Mouse (Mus musculus): Measurements from ENCODE around the gene Wwc2. TPM values are rescaled to one million over a fixed set of nuclear protein-coding genes. Genes with fewer than 3 reads are reported as not detected.

Gene Wwc2
- polyA plus RNA-seq, 1 experiment = 1.4 TPM

DNA sequence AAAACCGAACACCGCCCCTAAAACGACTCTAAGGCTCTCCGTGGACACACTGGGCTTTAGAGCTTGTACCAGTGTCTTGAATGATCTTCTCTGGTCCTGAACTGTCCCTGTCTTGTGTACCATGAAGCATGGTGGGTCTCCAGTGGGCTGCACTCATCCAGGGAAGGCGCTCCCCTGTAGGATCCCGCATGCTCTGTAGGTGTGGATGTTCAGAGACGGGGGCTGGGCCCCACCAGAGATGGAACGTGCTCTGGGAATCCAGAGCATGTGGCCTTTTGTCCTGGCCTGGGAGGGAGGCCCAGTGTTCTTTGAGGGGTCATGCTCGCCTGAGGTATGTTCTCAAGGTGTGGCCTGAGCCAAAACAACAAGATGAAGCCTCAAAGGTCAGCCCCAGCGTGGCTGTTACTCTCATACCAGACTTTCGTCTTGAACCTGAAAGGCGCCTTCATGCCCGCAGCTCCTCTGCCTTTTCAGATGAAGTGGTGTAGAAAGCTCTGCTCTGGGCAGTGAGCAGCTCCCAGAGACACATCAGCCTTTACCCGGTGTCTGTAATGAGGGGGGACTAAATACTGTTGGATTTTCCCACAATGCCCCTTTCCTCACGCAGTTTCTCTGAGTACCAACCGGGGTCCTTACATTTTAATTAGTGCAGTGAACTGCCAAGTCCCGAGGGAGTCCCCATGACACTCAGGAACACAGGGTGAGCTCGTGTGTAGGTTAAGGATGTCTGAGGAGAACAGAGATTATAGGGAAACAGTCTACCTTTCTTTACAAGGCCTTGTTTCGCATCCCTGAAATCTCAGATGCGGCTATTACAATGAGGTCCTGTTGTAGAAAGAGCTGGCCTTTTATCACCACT, 169.6 kb downstream of the Wwc2 start:
- WGBS = 79% methylated on average over 20 of the region's 20 CpGs
- DNase-seq (ENCODE audit: low read depth, low spot score) = no peak

- 87% methylated on average over 8 of the region's 8 CpGs for WGBS
- no peak for DNase-seq (ENCODE audit: low read depth, low spot score)
Observed at GRCm38 (mm10) chr8:47819034-47819433, 171.7 kb downstream of the Wwc2 start.

DNA sequence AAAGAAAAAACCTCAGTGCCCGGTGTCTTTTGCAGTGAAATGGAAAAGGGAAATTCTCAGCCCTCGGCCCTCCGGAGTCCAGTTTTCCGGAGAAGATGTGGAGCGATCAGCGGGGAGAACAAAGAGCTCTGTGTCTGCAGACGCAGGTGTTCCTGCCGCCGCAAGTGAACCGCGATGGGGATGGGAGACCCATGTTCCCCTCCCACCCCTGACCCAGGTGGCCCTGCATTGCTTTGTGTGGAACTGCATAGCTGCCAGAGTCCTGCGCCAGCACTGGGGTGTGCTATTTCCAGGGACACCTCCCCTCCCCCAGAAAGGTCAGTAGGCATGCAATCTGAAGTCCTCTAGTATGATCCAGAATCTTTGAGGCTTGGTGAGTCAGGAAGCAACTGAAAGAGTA, 179.5 kb downstream of the Wwc2 start:
- DNase-seq (ENCODE audit: low read depth, low spot score) = no peak
- 83% methylated on average over 12 of the region's 12 CpGs for WGBS

DNA sequence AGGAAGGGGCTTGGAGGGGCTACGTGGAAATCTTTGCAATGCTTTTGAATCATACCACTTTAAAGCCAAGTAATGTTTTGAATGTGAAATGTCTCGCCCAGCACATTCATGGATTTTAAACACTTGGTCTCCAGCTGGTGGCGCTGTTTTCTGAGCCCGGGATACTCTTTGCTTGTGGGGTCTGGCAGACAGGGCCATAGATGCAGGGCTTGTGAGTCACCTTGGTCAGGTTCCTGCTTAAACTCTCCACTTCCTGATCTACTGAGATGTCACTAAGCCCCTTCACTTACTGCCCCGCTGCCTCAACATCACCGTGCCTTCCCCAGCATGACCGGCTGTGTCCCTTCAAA, 180.1 kb downstream of the Wwc2 start:
- WGBS = 78% methylated on average over 7 of the region's 7 CpGs
- DNase-seq (ENCODE audit: low read depth, low spot score) = no peak

DNA sequence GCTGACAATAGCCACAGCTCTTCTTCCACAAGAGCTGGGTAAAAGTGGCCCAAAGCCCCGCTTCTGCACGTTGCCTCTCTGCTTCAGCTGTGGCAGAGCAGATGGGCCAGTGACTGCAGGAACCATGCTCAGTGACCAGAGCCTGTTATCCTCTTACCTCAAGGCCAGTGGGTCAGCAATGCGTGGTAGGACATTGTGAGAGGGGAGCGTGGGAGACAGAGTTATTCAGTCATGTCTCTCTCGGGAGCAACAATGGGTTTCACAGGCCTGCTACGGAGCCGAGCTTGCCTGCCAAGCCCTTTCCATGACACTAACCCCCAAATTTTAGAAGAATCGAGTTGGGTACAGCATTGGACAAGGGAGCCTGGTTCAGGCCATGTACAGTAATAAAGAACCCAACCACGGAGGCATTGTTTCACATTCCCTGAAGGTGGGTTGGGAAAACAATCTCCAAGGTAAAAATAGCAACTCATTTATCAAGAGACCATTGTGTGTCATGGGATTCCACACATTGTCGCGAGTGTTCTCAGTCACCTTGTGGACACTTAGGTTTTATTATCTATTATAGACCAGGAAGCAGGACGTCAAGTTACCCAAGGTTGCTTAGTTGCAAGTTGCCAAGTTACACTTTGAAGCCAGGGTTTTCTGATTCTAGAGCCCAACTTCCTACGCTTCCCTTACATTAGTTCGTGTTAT, 180.6 kb downstream of the Wwc2 start:
- no peak for DNase-seq (ENCODE audit: low read depth, low spot score)
- 70% methylated on average over 14 of the region's 14 CpGs for WGBS

GRCm38 (mm10) chr8:47804262-47804661, 186.5 kb downstream of the Wwc2 start:
- DNase-seq (ENCODE audit: low read depth, low spot score) = no peak
- WGBS = 83% methylated on average over 1 of the region's 1 CpGs

DNA sequence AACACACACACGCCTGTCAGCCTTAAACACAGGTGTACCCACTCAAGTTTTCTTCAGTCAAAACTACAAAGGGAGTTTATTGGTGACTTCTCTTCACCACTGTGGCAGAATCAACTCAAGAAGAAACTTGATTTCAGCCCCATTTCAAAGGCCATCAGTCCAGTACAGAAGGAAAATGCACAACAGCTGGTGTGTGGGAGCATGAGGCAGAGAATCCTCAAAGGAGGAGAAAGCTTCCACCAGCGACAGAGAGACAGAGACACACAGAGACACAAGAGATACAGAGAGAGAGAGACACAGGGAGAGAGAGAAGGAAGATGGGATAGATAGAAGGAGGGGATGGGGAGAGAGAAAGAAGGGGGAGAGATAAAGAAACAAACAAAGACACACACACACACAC, 188.4 kb downstream of the Wwc2 start:
- 74% methylated on average over 2 of the region's 2 CpGs for WGBS
- DNase-seq (ENCODE audit: low read depth, low spot score) = no peak

DNA sequence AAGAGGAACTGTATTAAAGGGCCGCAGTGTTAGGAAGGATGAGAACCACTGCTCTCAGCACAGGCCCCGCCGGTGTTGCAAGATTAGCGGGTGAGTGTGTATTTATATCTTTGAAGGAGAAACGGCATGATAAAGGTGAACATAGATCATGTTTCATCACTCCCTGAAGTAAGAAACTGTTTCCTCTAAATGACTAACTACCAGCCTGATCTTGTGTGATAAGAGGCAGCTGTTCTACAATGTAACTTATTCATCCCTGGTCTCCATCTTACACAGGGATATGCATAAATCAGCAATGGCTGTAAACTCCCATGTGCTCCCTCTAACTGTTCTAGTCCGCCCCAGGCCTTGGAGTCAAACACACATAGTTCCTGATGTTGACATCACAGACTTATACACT, 191.3 kb downstream of the Wwc2 start:
- DNase-seq (ENCODE audit: low read depth, low spot score) = no peak
- WGBS = 73% methylated on average over 6 of the region's 6 CpGs

DNA sequence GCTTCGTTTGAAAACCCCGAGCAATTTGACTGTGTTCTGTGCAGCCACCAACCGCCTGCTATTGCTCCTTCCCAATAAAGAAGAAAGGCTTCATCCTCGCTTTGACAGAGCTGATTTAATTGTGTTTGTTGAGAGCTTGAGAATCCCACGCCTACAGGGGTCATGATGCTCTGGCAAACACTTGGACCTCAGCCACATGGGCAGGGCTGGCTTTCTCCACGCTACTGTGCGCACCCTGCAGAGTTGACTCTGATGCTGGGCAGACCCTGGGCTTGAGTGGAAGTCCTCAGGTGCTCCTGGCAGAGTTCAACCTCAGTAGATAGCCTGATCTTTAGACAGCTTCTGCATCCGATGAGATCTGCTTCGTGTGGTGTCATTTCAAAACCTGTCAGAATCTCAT, 198.7 kb downstream of the Wwc2 start:
- DNase-seq (ENCODE audit: low read depth, low spot score) = no peak
- 43% methylated on average over 9 of the region's 9 CpGs for WGBS

DNA sequence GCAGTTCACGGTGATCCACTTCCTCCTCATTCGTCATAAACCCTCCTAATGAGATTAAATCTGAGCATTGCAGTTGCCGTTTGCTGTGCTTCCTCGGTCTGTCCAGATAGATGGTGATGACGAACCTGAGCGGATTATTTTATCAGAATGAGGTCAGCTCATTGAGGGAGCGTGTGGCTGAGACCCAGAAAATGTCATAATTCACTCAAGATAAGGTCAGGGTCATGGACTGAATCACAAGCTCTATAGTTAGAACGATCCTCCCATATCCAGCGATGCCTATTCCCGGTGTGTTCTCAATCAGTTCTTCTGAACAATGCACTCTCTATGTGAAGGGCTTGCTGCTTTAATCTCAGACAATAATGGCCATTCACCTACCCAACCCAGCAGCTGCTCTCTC, 203.0 kb downstream of the Wwc2 start:
- no peak for DNase-seq (ENCODE audit: low read depth, low spot score)

DNA sequence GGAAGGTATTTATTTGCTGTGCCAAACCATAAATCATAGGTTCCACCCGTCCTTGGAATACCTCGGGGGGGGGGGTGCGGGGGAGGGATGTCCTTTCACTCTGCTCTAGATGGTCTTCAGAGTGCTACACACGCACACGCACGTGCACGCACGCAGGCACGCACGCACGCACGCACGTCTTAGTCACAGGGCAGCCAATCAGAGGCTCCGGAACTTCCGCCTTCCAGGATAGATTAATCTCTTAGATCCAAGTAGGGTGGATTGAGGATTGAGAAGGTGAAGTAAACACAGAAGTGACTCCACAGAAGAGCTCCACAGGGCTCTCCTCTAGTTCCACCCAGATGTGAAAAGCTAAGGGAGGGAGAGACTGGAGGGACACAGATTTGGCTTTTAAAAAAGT, 204.4 kb downstream of the Wwc2 start:
- no peak for DNase-seq (ENCODE audit: low read depth, low spot score)
- 85% methylated on average over 15 of the region's 15 CpGs for WGBS

More for the DNA sequence above, 203.0 kb downstream of the Wwc2 start:
- WGBS = 32% methylated on average over 10 of the region's 10 CpGs

GRCm38 (mm10) chr8:47784436-47784835, 206.3 kb downstream of the Wwc2 start:
- 79% methylated on average over 7 of the region's 7 CpGs for WGBS

DNA sequence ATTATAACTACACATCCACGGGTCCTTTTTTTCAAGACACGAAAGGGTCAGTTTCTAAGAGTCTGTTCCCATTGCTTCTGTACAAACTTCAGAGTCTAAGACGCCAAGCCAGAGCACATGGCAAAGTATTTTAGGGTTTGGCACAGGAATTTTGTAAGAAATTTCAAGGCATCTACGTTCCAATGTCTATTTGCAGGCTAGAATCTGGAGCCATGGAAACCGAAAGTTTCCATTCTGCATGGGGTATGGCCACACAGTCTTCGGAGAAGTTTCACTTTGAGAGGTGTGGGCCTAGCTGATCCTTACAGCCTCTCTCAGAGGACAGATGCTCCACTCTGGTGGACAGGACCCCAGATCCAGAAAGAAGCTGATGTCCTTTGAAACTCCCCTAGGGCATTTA, 206.8 kb downstream of the Wwc2 start:
- no peak for DNase-seq (ENCODE audit: low read depth, low spot score)
- WGBS = 80% methylated on average over 6 of the region's 6 CpGs

More at GRCm38 (mm10) chr8:47784436-47784835, 206.3 kb downstream of the Wwc2 start:
- no peak for DNase-seq (ENCODE audit: low read depth, low spot score)

DNA sequence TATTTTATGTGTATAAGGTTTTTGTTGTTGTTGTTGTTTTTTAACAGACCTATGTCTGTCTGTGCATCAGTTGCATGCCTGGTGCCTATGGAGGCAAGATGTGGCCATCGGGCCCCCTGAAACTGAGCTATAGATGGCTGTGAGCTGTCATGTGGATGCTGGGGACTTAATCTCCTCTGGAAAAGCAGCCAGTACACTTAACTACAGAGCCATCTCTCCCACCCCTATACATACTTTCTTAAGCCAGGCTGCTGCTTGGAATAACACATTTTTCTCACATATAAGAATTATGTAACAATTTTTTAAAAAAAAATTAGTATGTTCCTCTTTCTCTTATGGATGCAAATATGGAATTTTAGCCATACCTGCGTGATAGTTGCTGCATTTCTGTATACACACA, 207.2 kb downstream of the Wwc2 start:
- WGBS = 93% methylated on average over 2 of the region's 2 CpGs
- DNase-seq (ENCODE audit: low read depth, low spot score) = no peak

DNA sequence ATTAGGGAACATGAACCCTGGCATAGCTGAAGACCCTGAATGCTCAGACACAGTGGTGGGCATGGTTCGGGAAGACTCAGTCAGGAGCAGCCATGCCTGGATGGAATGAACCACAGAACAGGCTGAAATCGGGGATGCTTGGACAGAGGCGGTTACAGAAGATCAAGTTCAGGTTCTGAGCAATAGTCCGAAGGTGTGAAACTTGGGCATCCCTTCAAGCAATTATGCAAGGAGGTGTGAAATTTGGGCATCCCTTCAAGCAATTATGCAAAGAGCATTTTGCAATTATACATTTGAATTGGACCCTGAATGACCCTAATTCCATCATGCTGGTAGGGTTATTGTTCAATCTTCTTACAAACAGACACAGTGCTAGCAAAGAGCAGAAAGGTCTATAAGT, 208.8 kb downstream of the Wwc2 start:
- no peak for DNase-seq (ENCODE audit: low read depth, low spot score)
- WGBS = 96% methylated on average over 4 of the region's 4 CpGs

DNA sequence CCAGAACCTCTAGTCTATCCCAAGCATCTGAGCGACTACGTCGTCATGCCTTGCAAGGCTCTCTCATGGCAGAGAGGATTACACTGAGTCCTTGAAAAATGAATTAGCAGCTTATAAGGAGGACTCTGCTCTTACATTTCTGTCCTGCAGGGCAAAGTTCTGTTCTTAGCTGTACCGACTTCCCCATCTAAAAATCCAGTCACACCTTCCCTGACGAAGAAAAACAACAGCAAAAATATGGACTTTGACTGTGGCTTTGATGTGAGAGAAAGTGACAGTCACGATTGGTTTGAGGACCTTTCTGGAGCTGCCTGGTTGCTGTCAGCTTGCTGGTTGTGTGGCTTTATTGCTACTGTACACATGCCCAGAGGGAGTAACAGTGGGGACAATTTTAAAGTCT, 211.1 kb downstream of the Wwc2 start:
- WGBS = 32% methylated on average over 6 of the region's 6 CpGs

DNA sequence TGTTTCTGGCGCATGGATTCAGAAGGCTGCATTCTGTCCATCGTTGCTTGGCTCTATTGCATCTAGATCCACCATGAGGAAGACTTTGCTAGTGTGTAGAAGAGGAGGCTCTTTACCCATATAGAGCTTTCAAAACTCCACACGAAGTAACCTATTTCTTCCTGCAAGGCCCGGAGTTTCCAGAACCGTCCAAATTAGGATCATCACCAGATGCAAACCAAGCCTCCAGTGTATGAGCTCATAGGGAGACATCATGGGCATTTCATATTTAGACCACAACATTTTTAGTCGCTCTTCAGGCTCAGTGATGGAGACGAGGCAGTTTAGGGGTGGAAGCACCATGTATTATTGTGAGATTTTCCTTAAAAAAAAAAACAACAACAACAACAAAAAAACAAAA, 213.3 kb downstream of the Wwc2 start:
- WGBS = 89% methylated on average over 7 of the region's 7 CpGs
- DNase-seq (ENCODE audit: low read depth, low spot score) = no peak

More for the DNA sequence above, 211.1 kb downstream of the Wwc2 start:
- DNase-seq (ENCODE audit: low read depth, low spot score) = no peak

All from large intestine, adult 2 months (tissue).